9 mouse cellular contexts compared by ENCODE assay signal in genomic region chr8:121631645-121632071, GRCm38 (mm10). TPM values are rescaled to one million over a fixed set of nuclear protein-coding genes. Genes with fewer than 3 reads are reported as not detected.
A peak's percentile ranks its signal among the peaks of the same experiment; 100 is the strongest.
DNase-seq lines count a peak whose midpoint lies in the region; ATAC-seq and TF ChIP-seq lines count a peak whose summit lies in the region.
"Had no signal": no experiment of that assay in that cellular context is flagged by ENCODE, and none has a peak within 500 bp of the region (broad histone marks: within the 10 kb centered on the region; RNA-seq: fewer than 3 reads in every experiment).

No protein-coding gene starts in this region.

- WGBS in embryonic facial prominence, embryonic 11.5 days: 47% methylated on average over 7 of the region's 7 CpGs
- 59% methylated on average over 7 of the region's 7 CpGs for WGBS in embryonic facial prominence, embryonic 10.5 days
- 54% methylated on average over 7 of the region's 7 CpGs for WGBS in embryonic facial prominence, embryonic 14.5 days
- 37% methylated on average over 7 of the region's 7 CpGs for WGBS in lung, postnatal 0 days

- no peak overlapping the region for H3K9ac ChIP-seq in embryonic facial prominence, embryonic 11.5 days (replicated peaks; ENCODE audit: low read length)
- H3K9ac ChIP-seq in embryonic facial prominence, embryonic 14.5 days (ENCODE audit: low read depth, low read length): no peak overlapping the region
- H3K9ac ChIP-seq in lung, postnatal 0 days (replicated peaks; ENCODE audit: low read depth): no peak overlapping the region

- no peak overlapping the region for H3K4me3 ChIP-seq in embryonic facial prominence, embryonic 11.5 days (ENCODE audit: low read depth, low read length)
- H3K4me3 ChIP-seq in embryonic facial prominence, embryonic 10.5 days: no peak overlapping the region
- H3K4me3 ChIP-seq in embryonic facial prominence, embryonic 14.5 days (ENCODE audit: low read depth, low read length): no peak overlapping the region
- no peak overlapping the region for H3K4me3 ChIP-seq in lung, postnatal 0 days (ENCODE audit: low read depth, low read length)

- H3K4me2 ChIP-seq in embryonic facial prominence, embryonic 11.5 days (ENCODE audit: low read depth, low read length): no peak overlapping the region
- H3K4me2 ChIP-seq in embryonic facial prominence, embryonic 14.5 days (ENCODE audit: low read depth, low read length): no peak overlapping the region
- no peak overlapping the region for H3K4me2 ChIP-seq in lung, postnatal 0 days (replicated peaks; ENCODE audit: low read depth, low read length)

- intact Hi-C loops in left cerebral cortex, postnatal 25 days (cut with DNase I): no loop called here
- intact Hi-C loops in left cerebral cortex, postnatal 4 days (cut with DNase I): no loop called here

- no peaks in the 10 kb centered on the region for H3K27me3 ChIP-seq in embryonic facial prominence, embryonic 11.5 days (ENCODE audit: control insufficient read depth, insufficient read depth, low read length)
- no peaks in the 10 kb centered on the region for H3K27me3 ChIP-seq in embryonic facial prominence, embryonic 10.5 days (replicated peaks; ENCODE audit: low read depth, poor library complexity, severe bottlenecking)
- H3K27me3 ChIP-seq in embryonic facial prominence, embryonic 14.5 days (replicated peaks; ENCODE audit: control insufficient read depth, insufficient read depth, low read length): no peaks in the 10 kb centered on the region
- H3K27me3 ChIP-seq in lung, postnatal 0 days (replicated peaks; ENCODE audit: insufficient read depth, low read length): no peaks in the 10 kb centered on the region

- no peak for TF ChIP-seq EP300 in lung, postnatal 0 days (IDR thresholded peaks at IDR 0.05)

- no peaks in the 10 kb centered on the region for H3K36me3 ChIP-seq in embryonic facial prominence, embryonic 11.5 days (replicated peaks; ENCODE audit: control insufficient read depth, insufficient read depth, low read depth, low read length)
- H3K36me3 ChIP-seq in embryonic facial prominence, embryonic 10.5 days (replicated peaks): peaks cover 59% of the 10 kb centered on the region
- peaks cover 24% of the 10 kb centered on the region for H3K36me3 ChIP-seq in embryonic facial prominence, embryonic 14.5 days (ENCODE audit: control insufficient read depth, insufficient read depth, low read length)
- H3K36me3 ChIP-seq in lung, postnatal 0 days (ENCODE audit: insufficient read depth, low read length): 0 out of 2 replicates have a peak, but pooled peaks cover 8% of the 10 kb centered on the region

- peak; percentile 54 for TF ChIP-seq CTCF in lung, postnatal 0 days (IDR thresholded peaks at IDR 0.05)

- no peak overlapping the region for H3K27ac ChIP-seq in embryonic facial prominence, embryonic 11.5 days (replicated peaks; ENCODE audit: low read depth, low read length)
- no peak overlapping the region for H3K27ac ChIP-seq in embryonic facial prominence, embryonic 10.5 days (replicated peaks)
- peak overlapping the region; percentile 44 for H3K27ac ChIP-seq in embryonic facial prominence, embryonic 14.5 days (replicated peaks; ENCODE audit: low read depth, low read length)
- H3K27ac ChIP-seq in lung, postnatal 0 days (ENCODE audit: low read length): peak overlapping the region; percentile 57
- H3K27ac ChIP-seq: macrophage had no signal

- ATAC-seq in embryonic facial prominence, embryonic 11.5 days (replicated peaks; ENCODE audit: insufficient number of reproducible peaks, low FRiP score, low TSS enrichment, low read depth): peak; percentile 58; the same call in 1 of the 2 replicates
- no peak for ATAC-seq in embryonic facial prominence, embryonic 14.5 days (ENCODE audit: low read depth)
- ATAC-seq in lung, postnatal 0 days: peak; percentile 81

- no peak for DNase-seq in embryonic facial prominence, embryonic 11.5 days (ENCODE audit: low spot score)
- DNase-seq in embryonic facial prominence, embryonic 10.5 days (ENCODE audit: low spot score): no peak
- no peak for DNase-seq in embryonic facial prominence, embryonic 14.5 days (ENCODE audit: low spot score)
- peak; percentile 53 for DNase-seq in kidney, adult 18-20 months
- peak; percentile 62 for DNase-seq in lung, postnatal 0 days (ENCODE audit: low spot score)
- no peak for DNase-seq in left cerebral cortex, postnatal 25 days (ENCODE audit: low spot score in 2 of 2)
- DNase-seq in left cerebral cortex, postnatal 4 days: no peak
- no peak for DNase-seq in thymus, postnatal 10 days (ENCODE audit: low spot score in 2 of 2)

- H3K9me3 ChIP-seq in embryonic facial prominence, embryonic 11.5 days (replicated peaks; ENCODE audit: control insufficient read depth, low read length): no peaks in the 10 kb centered on the region
- H3K9me3 ChIP-seq in embryonic facial prominence, embryonic 10.5 days: no peaks in the 10 kb centered on the region
- H3K9me3 ChIP-seq in embryonic facial prominence, embryonic 14.5 days (ENCODE audit: control insufficient read depth, low read length): no peaks in the 10 kb centered on the region
- H3K9me3 ChIP-seq in lung, postnatal 0 days (ENCODE audit: low read length): no peaks in the 10 kb centered on the region

- no peaks in the 10 kb centered on the region for H3K4me1 ChIP-seq in embryonic facial prominence, embryonic 11.5 days (ENCODE audit: control insufficient read depth, insufficient read depth, low read length)
- peaks cover 25% of the 10 kb centered on the region for H3K4me1 ChIP-seq in embryonic facial prominence, embryonic 10.5 days
- peaks cover 11% of the 10 kb centered on the region; the same call in 1 of the 2 replicates for H3K4me1 ChIP-seq in embryonic facial prominence, embryonic 14.5 days (ENCODE audit: control insufficient read depth, insufficient read depth, low read length)
- H3K4me1 ChIP-seq in lung, postnatal 0 days (ENCODE audit: insufficient read depth, low read depth, low read length): peaks cover 21% of the 10 kb centered on the region; the same call in 1 of the 2 replicates

RNA-seq across cellular contexts. Expression of gene Zcchc14, which starts 21.0 kb away (rescaled TPM):
- 17.4 and 19.7 TPM in 2 replicates for polyA plus RNA-seq in embryonic facial prominence, embryonic 11.5 days (2014; fragmentation: Nextera tagmentation; extraction: Ambion mirVana)
- polyA plus RNA-seq in embryonic facial prominence, embryonic 10.5 days (2016; fragmentation: Nextera tagmentation; extraction: Ambion mirVana): 15.0 and 17.3 TPM in 2 replicates
- polyA plus RNA-seq in embryonic facial prominence, embryonic 14.5 days (2014; fragmentation: Nextera tagmentation; extraction: Ambion mirVana): 21.3 and 23.0 TPM in 2 replicates
- polyA plus RNA-seq in lung, postnatal 0 days (2015; fragmentation: Nextera tagmentation; extraction: Ambion mirVana): 11.1 and 14.7 TPM in 2 replicates
- 10 to 100 TPM; 63.2 to 71.9 TPM for total RNA-seq in left cerebral cortex, postnatal 25 days (2021)
- total RNA-seq in left cerebral cortex, postnatal 4 days (2021): 100 to 1,000 TPM; 138 to 140 TPM

RNA-seq across cellular contexts. Expression of gene Map1lc3b, which starts 41.5 kb away (rescaled TPM):
- polyA plus RNA-seq in embryonic facial prominence, embryonic 11.5 days (2014; fragmentation: Nextera tagmentation; extraction: Ambion mirVana): 225 and 236 TPM in 2 replicates
- 199 and 215 TPM in 2 replicates for polyA plus RNA-seq in embryonic facial prominence, embryonic 10.5 days (2016; fragmentation: Nextera tagmentation; extraction: Ambion mirVana)
- polyA plus RNA-seq in embryonic facial prominence, embryonic 14.5 days (2014; fragmentation: Nextera tagmentation; extraction: Ambion mirVana): 224 and 237 TPM in 2 replicates
- polyA plus RNA-seq in lung, postnatal 0 days (2015; fragmentation: Nextera tagmentation; extraction: Ambion mirVana): 411 and 449 TPM in 2 replicates
- 100 to 1,000 TPM; 180 to 191 TPM for total RNA-seq in left cerebral cortex, postnatal 25 days (2021)
- total RNA-seq in left cerebral cortex, postnatal 4 days (2021): 100 to 1,000 TPM; 145 to 167 TPM

RNA-seq across cellular contexts. Expression of gene Fbxo31, which starts 53.1 kb away (rescaled TPM):
- polyA plus RNA-seq in embryonic facial prominence, embryonic 11.5 days (2014; fragmentation: Nextera tagmentation; extraction: Ambion mirVana): 11.1 and 12.9 TPM in 2 replicates
- polyA plus RNA-seq in embryonic facial prominence, embryonic 10.5 days (2016; fragmentation: Nextera tagmentation; extraction: Ambion mirVana): 13.9 and 15.0 TPM in 2 replicates
- 15.3 and 20.1 TPM in 2 replicates for polyA plus RNA-seq in embryonic facial prominence, embryonic 14.5 days (2014; fragmentation: Nextera tagmentation; extraction: Ambion mirVana)
- 12.1 and 13.9 TPM in 2 replicates for polyA plus RNA-seq in lung, postnatal 0 days (2015; fragmentation: Nextera tagmentation; extraction: Ambion mirVana)
- 10 to 100 TPM; 90.3 to 91.6 TPM for total RNA-seq in left cerebral cortex, postnatal 25 days (2021)
- total RNA-seq in left cerebral cortex, postnatal 4 days (2021): 10 to 100 TPM; 64.1 to 67.3 TPM

Comparison
In these comparisons a context has a peak if more than half of its experiments do, and no peak if none do; other contexts are left out.
1. H3K27ac ChIP-seq: peak in embryonic facial prominence, embryonic 14.5 days (single experiment) and lung, postnatal 0 days (single experiment); none in embryonic facial prominence, embryonic 11.5 days (single experiment) and embryonic facial prominence, embryonic 10.5 days (single experiment).
2. DNase-seq: peak in kidney, adult 18-20 months (single experiment) and lung, postnatal 0 days (single experiment); none in embryonic facial prominence, embryonic 11.5 days (single experiment), embryonic facial prominence, embryonic 10.5 days (single experiment), embryonic facial prominence, embryonic 14.5 days (single experiment), left cerebral cortex, postnatal 25 days (0 of 2), left cerebral cortex, postnatal 4 days (single experiment) and thymus, postnatal 10 days (0 of 2).